In the genomic region with DNA sequence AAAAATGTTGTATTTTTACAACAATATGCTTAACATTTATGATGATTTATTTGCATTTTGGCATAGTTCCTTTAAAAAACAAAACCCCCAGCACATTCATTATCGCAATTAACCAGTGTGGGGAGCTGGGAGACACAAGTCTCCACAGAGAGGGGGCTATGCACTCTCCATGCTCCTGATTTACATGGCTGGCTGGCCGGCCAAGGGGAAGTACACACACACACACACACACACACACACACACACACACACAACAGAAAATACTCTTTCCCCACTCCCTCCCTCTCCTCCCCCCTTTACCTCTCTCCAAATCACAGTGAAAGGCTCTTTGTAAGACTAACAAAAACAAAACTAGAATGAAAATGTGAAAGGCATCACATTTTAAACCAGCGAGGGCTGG, we compare ENCODE assay signal across 26 mouse cellular contexts. TPM values are rescaled to one million over a fixed set of nuclear protein-coding genes. Genes with fewer than 3 reads are reported as not detected.
DNase-seq lines count a peak whose midpoint lies in the region; ATAC-seq and TF ChIP-seq lines count a peak whose summit lies in the region.
"Had no signal": no experiment of that assay in that cellular context is flagged by ENCODE, and none has a peak within 500 bp of the region (broad histone marks: within the 10 kb centered on the region; RNA-seq: fewer than 3 reads in every experiment).

No protein-coding gene starts in this region.

- 30% methylated on average over 3 of the region's 3 CpGs for WGBS in kidney, embryonic 16.5 days
- WGBS in midbrain, embryonic 11.5 days = 60% methylated on average over 3 of the region's 3 CpGs
- WGBS in midbrain, embryonic 14.5 days = 59% methylated on average over 3 of the region's 3 CpGs

- intact Hi-C loops in gastrocnemius, adult 2 months (cut with DNase I) = loop anchor here (5.0 kb wide), 1 partner anchor 40 kb away; no protein-coding TSS in a partner anchor

- ATAC-seq in kidney, embryonic 16.5 days (ENCODE audit: low FRiP score, low TSS enrichment) = peak; percentile 73; the same call in 1 of the 2 replicates
- no peak for ATAC-seq in midbrain, embryonic 11.5 days (ENCODE audit: low FRiP score)
- no peak for ATAC-seq in midbrain, embryonic 14.5 days (ENCODE audit: low FRiP score, low TSS enrichment)
- ATAC-seq: liver, postnatal 0 days; lung, postnatal 0 days had no signal

- DNase-seq in gastrocnemius, adult 2 months = no peak
- DNase-seq in gastrocnemius, postnatal 25 days = no peak
- no peak for DNase-seq in kidney, postnatal 36 days
- DNase-seq in midbrain, embryonic 11.5 days (ENCODE audit: low spot score, missing footprints) = peak; percentile 39
- DNase-seq in midbrain, embryonic 14.5 days = no peak
- DNase-seq in left cerebral cortex, adult 8-10 months (ENCODE audit: low spot score in 2 of 2) = no peak
- DNase-seq: adrenal gland, adult 2 months; B cell, adult 2 months; cerebellum, adult 18-20 months; cerebellum, postnatal 14 days; gastrocnemius, postnatal 10 days; heart, adult 18-20 months; heart, postnatal 10 days; liver, postnatal 0 days; right cerebral cortex, adult 18-20 months; thymus, postnatal 36 days had no signal

- H3K27me3 ChIP-seq in kidney, embryonic 16.5 days (ENCODE audit: insufficient read depth, low read length) = no peaks in the 10 kb centered on the region
- no peaks in the 10 kb centered on the region for H3K27me3 ChIP-seq in midbrain, embryonic 11.5 days (ENCODE audit: control insufficient read depth, insufficient read depth, low read length)
- no peaks in the 10 kb centered on the region for H3K27me3 ChIP-seq in midbrain, embryonic 14.5 days (ENCODE audit: control insufficient read depth, insufficient read depth, low read length)
- H3K27me3 ChIP-seq: embryonic facial prominence, embryonic 12.5 days; heart, embryonic 12.5 days; hindbrain, embryonic 12.5 days; neural tube, embryonic 15.5 days; stomach, embryonic 15.5 days had no signal

- no peaks in the 10 kb centered on the region for H3K36me3 ChIP-seq in kidney, embryonic 16.5 days (ENCODE audit: insufficient read depth, low read length)
- no peaks in the 10 kb centered on the region for H3K36me3 ChIP-seq in midbrain, embryonic 11.5 days (ENCODE audit: control insufficient read depth, insufficient read depth, low read length)
- no peaks in the 10 kb centered on the region for H3K36me3 ChIP-seq in midbrain, embryonic 14.5 days (ENCODE audit: control insufficient read depth, insufficient read depth, low read length)
- H3K36me3 ChIP-seq: embryonic facial prominence, embryonic 12.5 days; heart, embryonic 12.5 days; hindbrain, embryonic 12.5 days; midbrain, embryonic 10.5 days; neural tube, embryonic 15.5 days; stomach, embryonic 15.5 days had no signal

- H3K4me2 ChIP-seq in kidney, embryonic 16.5 days (replicated peaks; ENCODE audit: low read depth, low read length) = no peak overlapping the region
- H3K4me2 ChIP-seq in midbrain, embryonic 11.5 days = no peak overlapping the region
- H3K4me2 ChIP-seq in midbrain, embryonic 14.5 days (ENCODE audit: low read length) = no peak overlapping the region
- H3K4me2 ChIP-seq: embryonic facial prominence, embryonic 12.5 days; heart, embryonic 12.5 days; hindbrain, embryonic 12.5 days; liver, embryonic 11.5 days; neural tube, embryonic 15.5 days; stomach, embryonic 15.5 days had no signal

- H3K4me3 ChIP-seq in gastrocnemius, adult 2 months = no peak overlapping the region
- H3K4me3 ChIP-seq in kidney, embryonic 16.5 days (ENCODE audit: low read length) = no peak overlapping the region
- H3K4me3 ChIP-seq in midbrain, embryonic 11.5 days (ENCODE audit: low read depth, low read length) = no peak overlapping the region
- no peak overlapping the region for H3K4me3 ChIP-seq in midbrain, embryonic 14.5 days (replicated peaks; ENCODE audit: low read depth, low read length)
- H3K4me3 ChIP-seq: embryonic facial prominence, embryonic 12.5 days; heart, embryonic 12.5 days; hindbrain, embryonic 12.5 days; midbrain, embryonic 10.5 days; neural tube, embryonic 15.5 days; stomach, embryonic 15.5 days had no signal

- H3K27ac ChIP-seq in gastrocnemius, adult 2 months = 0 out of 2 replicates have a peak overlapping the region, but pooled peaks have one; percentile 12
- H3K27ac ChIP-seq in kidney, embryonic 16.5 days (ENCODE audit: low read length) = peak overlapping the region; percentile 51; the same call in 1 of the 2 replicates
- H3K27ac ChIP-seq in midbrain, embryonic 11.5 days (ENCODE audit: low read depth, low read length) = no peak overlapping the region
- no peak overlapping the region for H3K27ac ChIP-seq in midbrain, embryonic 14.5 days (replicated peaks; ENCODE audit: low read depth, low read length)
- H3K27ac ChIP-seq: embryonic facial prominence, embryonic 12.5 days; hindbrain, embryonic 12.5 days; midbrain, embryonic 10.5 days; stomach, embryonic 15.5 days had no signal

- H3K9me3 ChIP-seq in kidney, embryonic 16.5 days (ENCODE audit: low read length) = no peaks in the 10 kb centered on the region
- H3K9me3 ChIP-seq in midbrain, embryonic 11.5 days (ENCODE audit: control insufficient read depth, low read length) = no peaks in the 10 kb centered on the region
- H3K9me3 ChIP-seq in midbrain, embryonic 14.5 days (ENCODE audit: control insufficient read depth, low read length) = no peaks in the 10 kb centered on the region
- H3K9me3 ChIP-seq: embryonic facial prominence, embryonic 12.5 days; heart, embryonic 12.5 days; hindbrain, embryonic 12.5 days; midbrain, embryonic 10.5 days; neural tube, embryonic 15.5 days; stomach, embryonic 15.5 days had no signal

- H3K4me1 ChIP-seq in kidney, embryonic 16.5 days (ENCODE audit: insufficient read depth, low read length) = peaks cover 10% of the 10 kb centered on the region
- H3K4me1 ChIP-seq in midbrain, embryonic 11.5 days (ENCODE audit: control insufficient read depth, insufficient read depth, low read length) = no peaks in the 10 kb centered on the region
- H3K4me1 ChIP-seq in midbrain, embryonic 14.5 days (ENCODE audit: control insufficient read depth, insufficient read depth, low read length) = no peaks in the 10 kb centered on the region
- H3K4me1 ChIP-seq: midbrain, embryonic 10.5 days had no signal

- H3K9ac ChIP-seq in kidney, embryonic 16.5 days (replicated peaks; ENCODE audit: low read length) = no peak overlapping the region
- H3K9ac ChIP-seq in midbrain, embryonic 11.5 days (ENCODE audit: low read length) = no peak overlapping the region
- no peak overlapping the region for H3K9ac ChIP-seq in midbrain, embryonic 14.5 days (replicated peaks; ENCODE audit: low read length)
- H3K9ac ChIP-seq: embryonic facial prominence, embryonic 12.5 days; heart, embryonic 12.5 days; hindbrain, embryonic 12.5 days; liver, postnatal 0 days; neural tube, embryonic 15.5 days; stomach, embryonic 15.5 days had no signal

- TF ChIP-seq CTCF in gastrocnemius, adult 2 months (IDR thresholded peaks at IDR 0.05) = no peak

RNA-seq across cellular contexts. Expression of a gene that starts 11.3 kb away (rescaled TPM):
- total RNA-seq in gastrocnemius, adult 2 months (2021) = 10 to 100 TPM; 48.5 to 55.6 TPM
- total RNA-seq in gastrocnemius, postnatal 25 days (2021) = 10 to 100 TPM; 43.2 to 43.7 TPM
- 27.4 and 33.9 TPM in 2 replicates for polyA plus RNA-seq in kidney, embryonic 16.5 days (2015; fragmentation: Nextera tagmentation; extraction: Ambion mirVana)
- 14.7 and 17.0 TPM in 2 replicates for polyA plus RNA-seq in midbrain, embryonic 11.5 days (2014; fragmentation: Nextera tagmentation; extraction: Ambion mirVana)
- 23.4 and 27.3 TPM in 2 replicates for polyA plus RNA-seq in midbrain, embryonic 14.5 days (2014; fragmentation: Nextera tagmentation; extraction: Ambion mirVana)
- total RNA-seq in left cerebral cortex, adult 8-10 months (2022) = 100 to 1,000 TPM in 3 of 4 experiments, 10 to 100 TPM in 1; 92.1 to 137 (median 115) TPM

RNA-seq across cellular contexts. Expression of a gene that starts 50.7 kb away (rescaled TPM):
- total RNA-seq in gastrocnemius, adult 2 months (2021) = under 1 TPM in 1 of 2 experiments, not detected in 1; 0.10 TPM
- under 1 TPM; 0.11 to 0.13 TPM for total RNA-seq in gastrocnemius, postnatal 25 days (2021)
- polyA plus RNA-seq in kidney, embryonic 16.5 days (2015; fragmentation: Nextera tagmentation; extraction: Ambion mirVana) = 5.4 and 6.3 TPM in 2 replicates
- polyA plus RNA-seq in midbrain, embryonic 11.5 days (2014; fragmentation: Nextera tagmentation; extraction: Ambion mirVana) = 0.12 and 0.16 TPM in 2 replicates
- 0.26 and 0.30 TPM in 2 replicates for polyA plus RNA-seq in midbrain, embryonic 14.5 days (2014; fragmentation: Nextera tagmentation; extraction: Ambion mirVana)
- total RNA-seq in left cerebral cortex, adult 8-10 months (2022) = under 1 TPM; 0.28 to 0.50 (median 0.43) TPM
- total RNA-seq: MEL had no signal

Comparison
In these comparisons a context has a peak if more than half of its experiments do, and no peak if none do; other contexts are left out.
1. H3K27ac ChIP-seq: peak in gastrocnemius, adult 2 months (single experiment) and kidney, embryonic 16.5 days (single experiment); none in midbrain, embryonic 11.5 days (single experiment) and midbrain, embryonic 14.5 days (single experiment).